Mouse (Mus musculus) CH12.LX (cell line): ENCODE measurements around the gene Actr3. TPM values are rescaled to one million over a fixed set of nuclear protein-coding genes. Genes with fewer than 3 reads are reported as not detected.

Experiments used
- DNase-seq: peaks from one replicate; pipeline ENCODE4 v3.0.0-alpha.2; 2013; ENCODE audit errors: extremely low read depth
- H3K27ac ChIP-seq: 2 replicates; pipeline ENCODE4 v1.5.1; 2012; ENCODE audit warnings: low read depth, mild to moderate bottlenecking, control low read depth, moderate library complexity; ENCODE audit not compliant: insufficient read depth
- H3K27me3 ChIP-seq: replicated peaks from 2 replicates; pipeline ENCODE3; 2012; ENCODE audit warnings: inconsistent platforms
- H3K36me3 ChIP-seq, 2 experiments: replicated peaks in 1 of 2; 2 replicates each; pipeline versions ENCODE3 to v1.6.1; 2012; ENCODE audit warnings: inconsistent platforms in 1 of 2, low read length in 1 of 2, mild to moderate bottlenecking in 1 of 2, mixed read lengths in 1 of 2, moderate library complexity in 1 of 2; ENCODE audit not compliant: control insufficient read depth in 1 of 2, insufficient read depth in 1 of 2
- H3K4me1 ChIP-seq, 2 experiments: 2 replicates each; pipeline ENCODE4 v1.6.1; 2012; ENCODE audit warnings: inconsistent platforms in 1 of 2, moderate library complexity in 1 of 2; ENCODE audit not compliant: insufficient read depth in 2 of 2, control insufficient read depth in 1 of 2
- H3K4me2 ChIP-seq: 2 replicates; pipeline ENCODE4 v1.6.1; 2012; ENCODE audit warnings: low read depth, mild to moderate bottlenecking, control low read depth; ENCODE audit not compliant: poor library complexity, insufficient read depth, severe bottlenecking
- H3K4me3 ChIP-seq, 3 experiments: fragments of 150-350 bp in 1 of 3; sonication (generic) in 1 of 3; replicated peaks in 1 of 3; 2 replicates each; pipeline versions ENCODE3 to v1.5.1; 2011 to 2012; ENCODE audit warnings: low read depth in 2 of 3, low read length in 2 of 3, mild to moderate bottlenecking in 2 of 3, moderate library complexity in 2 of 3, control low read depth in 1 of 3, improper control_type of control experiment in 1 of 3, inconsistent platforms in 1 of 3, mixed read lengths in 1 of 3; ENCODE audit not compliant: poor library complexity in 1 of 3
- H3K79me2 ChIP-seq: replicated peaks from 2 replicates; pipeline ENCODE4 v1.6.1; 2012; ENCODE audit warnings: mild to moderate bottlenecking, moderate library complexity; ENCODE audit not compliant: control insufficient read depth, poor library complexity, insufficient read depth, severe bottlenecking; ENCODE audit errors: extremely low read depth
- H3K9ac ChIP-seq: 2 replicates; pipeline ENCODE4 v1.6.1; 2012; ENCODE audit warnings: low read depth, mild to moderate bottlenecking, control low read depth, moderate library complexity; ENCODE audit not compliant: insufficient read depth
- H3K9me3 ChIP-seq: replicated peaks from 2 replicates; pipeline ENCODE3; 2012; ENCODE audit warnings: low read length, inconsistent platforms, mixed read lengths
- CHD2 ChIP-seq: IDR thresholded peaks from 2 replicates; pipeline ENCODE4 v1.6.1; 2011; ENCODE audit warnings: low read length, improper control_type of control experiment
- CTCF ChIP-seq, 2 experiments: IDR thresholded peaks in 1 of 2; conservative IDR thresholded peaks in 1 of 2; 2 replicates each; pipeline ENCODE4 v1.5.1; 2011 to 2012; ENCODE audit warnings: low read depth in 2 of 2, low read length in 2 of 2, improper control_type of control experiment in 1 of 2, inconsistent platforms in 1 of 2, mild to moderate bottlenecking in 1 of 2, moderate library complexity in 1 of 2
- ELF1 ChIP-seq: IDR thresholded peaks from 2 replicates; pipeline ENCODE4 v1.6.1; 2014; ENCODE audit warnings: low read depth, mild to moderate bottlenecking, inconsistent platforms, low read length, improper control_type of control experiment
- EP300 ChIP-seq: IDR thresholded peaks from 2 replicates; pipeline ENCODE4 v1.6.1; 2011; ENCODE audit warnings: low read length, improper control_type of control experiment
- HCFC1 ChIP-seq: IDR thresholded peaks from 2 replicates; pipeline ENCODE4 v1.6.1; 2012; ENCODE audit warnings: low read depth, mild to moderate bottlenecking, inconsistent platforms, low read length, improper control_type of control experiment
- IRF4 ChIP-seq: IDR thresholded peaks from 2 replicates; pipeline ENCODE4 v1.6.1; 2014; ENCODE audit warnings: low read depth, mild to moderate bottlenecking, inconsistent platforms, low read length, improper control_type of control experiment
- MAX ChIP-seq: IDR thresholded peaks from 2 replicates; pipeline ENCODE4 v1.6.1; 2011; ENCODE audit warnings: low read length, improper control_type of control experiment
- MEF2A ChIP-seq: IDR thresholded peaks from 2 replicates; pipeline ENCODE4 v1.6.1; 2014; ENCODE audit warnings: low read depth, mild to moderate bottlenecking, inconsistent platforms, low read length, improper control_type of control experiment, borderline replicate concordance
- MXI1 ChIP-seq: IDR thresholded peaks from 2 replicates; pipeline ENCODE4 v1.6.1; 2011; ENCODE audit warnings: mild to moderate bottlenecking, low read depth, low read length, improper control_type of control experiment
- MYC ChIP-seq: IDR thresholded peaks from 2 replicates; pipeline ENCODE4 v1.6.1; 2011; ENCODE audit warnings: low read depth, mild to moderate bottlenecking, improper control_type of control experiment, low read length
- NELFE ChIP-seq: IDR thresholded peaks from 2 replicates; pipeline ENCODE4 v1.6.1; 2011; ENCODE audit warnings: low read depth, low read length, improper control_type of control experiment
- NRF1 ChIP-seq: IDR thresholded peaks from 2 replicates; pipeline ENCODE4 v1.6.1; 2014; ENCODE audit warnings: low read depth, mild to moderate bottlenecking, inconsistent platforms, low read length, improper control_type of control experiment, moderate library complexity
- POLR2A ChIP-seq: IDR thresholded peaks from 2 replicates; pipeline ENCODE4 v1.6.1; 2011; ENCODE audit warnings: low read depth, mild to moderate bottlenecking, improper control_type of control experiment, low read length
- SIN3A ChIP-seq: IDR thresholded peaks from 2 replicates; pipeline ENCODE4 v1.6.1; 2012; ENCODE audit warnings: low read length, improper control_type of control experiment, inconsistent platforms
- TBP ChIP-seq: conservative IDR thresholded peaks from 2 replicates; pipeline ENCODE4 v1.6.1; 2011; ENCODE audit warnings: low read depth, low read length, improper control_type of control experiment
- TCF12 ChIP-seq: IDR thresholded peaks from 2 replicates; pipeline ENCODE4 v1.6.1; 2014; ENCODE audit warnings: low read depth, mild to moderate bottlenecking, inconsistent platforms, low read length, improper control_type of control experiment
- USF2 ChIP-seq: conservative IDR thresholded peaks from 2 replicates; pipeline ENCODE4 v1.6.1; 2011; ENCODE audit warnings: low read depth, low read length, improper control_type of control experiment
- ZMIZ1 ChIP-seq: IDR thresholded peaks from 2 replicates; pipeline ENCODE4 v1.6.1; 2012; ENCODE audit warnings: low read depth, mild to moderate bottlenecking, inconsistent platforms, low read length, improper control_type of control experiment
- ZNF384 ChIP-seq: IDR thresholded peaks from 2 replicates; pipeline ENCODE4 v1.6.1; 2012; ENCODE audit warnings: low read depth, low read length, improper control_type of control experiment, inconsistent platforms
- dilution Hi-C: fragments of 300-500 bp; cut with MboI; formaldehyde crosslinking; loops from 2 replicates; pipeline ENCODE4 v1.14.3; 2020; ENCODE audit warnings: low sequenced_read_pairs; ENCODE audit not compliant: extremely low pct_unique_long_range_greater_than_20kb, extremely low pct_ligation_motif_present
- in situ Hi-C: fragments of 300-500 bp; cut with MboI; formaldehyde crosslinking; loops from 3 replicates; pipeline ENCODE4 v1.14.3; 2019; ENCODE audit warnings: low sequenced_read_pairs, low pct_ligation_motif_present, low pct_unique_long_range_greater_than_20kb, mixed read lengths
- polyA plus RNA-seq: library from polyadenylated mRNA; unstranded; fragments of >175 nt; gene quantifications from 2 replicates; pipeline ENCODE4 v1.2.1, GENCODE M21; 2012; ENCODE audit warnings: low read depth; ENCODE audit not compliant: insufficient read length
- total RNA-seq, 2 experiments: library from RNA; depleted of rRNA; stranded (reverse); fragments of 300-350 nt in 1 of 2; fragments of >200 nt in 1 of 2; gene quantifications; 2 replicates each; pipeline ENCODE4 v1.2.3; 2012 to 2014

Actr3 gene
- total and polyA plus RNA-seq, 3 experiments = 176 to 513 (median 374) TPM

- dilution Hi-C loops (no loop called here), in situ Hi-C loops (loop anchor here (5.0 to 10.0 kb wide), 2 partner anchors 37 to 130 kb away; partner anchors contain the start of gene Slc35f5)
- H3K4me2 ChIP-seq = no peak overlapping the region
- H3K27ac ChIP-seq = peak overlapping the region; percentile 95
- H3K36me3 ChIP-seq = peaks cover 0 to under 1% of the 10 kb centered on the region in 2 experiments
- H3K27me3 ChIP-seq = no peaks in the 10 kb centered on the region
- peak overlapping the region; percentile 61 to 99 (median 79) for H3K4me3 ChIP-seq
- H3K9ac ChIP-seq = peak overlapping the region; percentile 97
- peaks cover 48% of the 10 kb centered on the region for H3K79me2 ChIP-seq
- H3K9me3 ChIP-seq = no peaks in the 10 kb centered on the region
- no peak for TF ChIP-seq SIN3A
- TF ChIP-seq POLR2A = peak; percentile 31; the same call in 1 of the 2 replicates
- no peak for TF ChIP-seq MEF2A
- TF ChIP-seq, all 38 proteins: peak for 1
- DNase-seq = no peak
- peaks cover 11 to 46% of the 10 kb centered on the region in 2 experiments for H3K4me1 ChIP-seq
Measured at GRCm38 (mm10) chr1:125435018-125435368, 534 bp downstream of the Actr3 start.

GRCm38 (mm10) chr1:125434485-125435001, 984 bp downstream of the Actr3 start:
- in situ Hi-C loops = loop anchor here (5.0 to 10.0 kb wide), 2 partner anchors 38 to 130 kb away; partner anchors contain the start of gene Slc35f5
- TF ChIP-seq CTCF (conservative IDR thresholded peaks at IDR 0.05 in 1 of 2, IDR thresholded peaks at IDR 0.05 in 1 of 2; ENCODE audit: low read depth in 2 of 2, low read length in 2 of 2) = no peak
- no peak for TF ChIP-seq MAX
- no peak for TF ChIP-seq ZMIZ1
- peak; percentile 65 for TF ChIP-seq ZNF384
- TF ChIP-seq HCFC1 = peak; percentile 38; the same call in 1 of the 2 replicates
- TF ChIP-seq USF2 = no peak
- TF ChIP-seq CHD2 = no peak
- TF ChIP-seq EP300 = 0 out of 2 replicates have a peak, but pooled peaks have one; percentile 8
- TF ChIP-seq TBP = peak; percentile 81; the same call in 1 of the 2 replicates
- TF ChIP-seq POLR2A = peak; percentile 58
- peak; percentile 35; the same call in 1 of the 2 replicates for TF ChIP-seq NELFE
- TF ChIP-seq NRF1 = peak; percentile 75
- TF ChIP-seq TCF12 = 0 out of 2 replicates have a peak, but pooled peaks have one; percentile 22
- peak; percentile 74 for TF ChIP-seq MYC
- TF ChIP-seq MXI1 = peak; percentile 61; the same call in 1 of the 2 replicates
- TF ChIP-seq IRF4 = 0 out of 2 replicates have a peak, but pooled peaks have one; percentile 31
- TF ChIP-seq ELF1 = peak; percentile 91
- TF ChIP-seq, all 38 proteins: peak for 12
- H3K27ac ChIP-seq = peak overlapping the region; percentile 95
- H3K27me3 ChIP-seq = no peaks in the 10 kb centered on the region
- no peak overlapping the region for H3K4me2 ChIP-seq
- dilution Hi-C loops = no loop called here
- DNase-seq = peak; percentile 81
- peak overlapping the region; percentile 61 to 99 (median 79) for H3K4me3 ChIP-seq
- H3K36me3 ChIP-seq = peaks cover 0 to 3% of the 10 kb centered on the region in 2 experiments
- peak overlapping the region; percentile 97 for H3K9ac ChIP-seq
- H3K4me1 ChIP-seq = peaks cover 10 to 46% of the 10 kb centered on the region in 2 experiments
- peaks cover 52% of the 10 kb centered on the region for H3K79me2 ChIP-seq
- no peaks in the 10 kb centered on the region for H3K9me3 ChIP-seq
